Mouse (Mus musculus) heart, embryonic 13.5 days (tissue): ENCODE data around the gene Eps15l1. TPM values are rescaled to one million over a fixed set of nuclear protein-coding genes. Genes with fewer than 3 reads are reported as not detected.

Source experiments
- ATAC-seq: fragments of 200-750 bp; cut with Nextera tagmentation; 2 replicates; pipeline ENCODE4 v1.8.0; 2017; ENCODE audit warnings: moderate TSS enrichment; ENCODE audit not compliant: insufficient number of reproducible peaks, low FRiP score, low TSS enrichment; ENCODE audit errors: extremely low read depth
- H3K27ac ChIP-seq: fragments of 300-500 bp; sonication (generic); replicated peaks from 2 replicates; pipeline ENCODE4 v1.5.1; 2015; ENCODE audit warnings: moderate library complexity, mild to moderate bottlenecking, inconsistent platforms
- H3K27me3 ChIP-seq: fragments of 300-500 bp; sonication (generic); replicated peaks from 2 replicates; pipeline ENCODE4 v1.6.1; 2015; ENCODE audit warnings: mild to moderate bottlenecking, inconsistent platforms
- H3K36me3 ChIP-seq: fragments of 300-500 bp; sonication (generic); 2 replicates; pipeline ENCODE4 v1.6.1; 2015; ENCODE audit warnings: mild to moderate bottlenecking, inconsistent platforms
- H3K4me1 ChIP-seq: fragments of 300-500 bp; sonication (generic); 2 replicates; pipeline ENCODE4 v1.6.1; 2015; ENCODE audit warnings: inconsistent platforms
- H3K4me2 ChIP-seq: fragments of 300-500 bp; sonication (generic); 2 replicates; pipeline ENCODE4 v1.6.1; 2015; ENCODE audit warnings: inconsistent platforms, mild to moderate bottlenecking, moderate library complexity
- H3K4me3 ChIP-seq: fragments of 300-500 bp; sonication (generic); 2 replicates; pipeline ENCODE4 v1.5.1; 2015; ENCODE audit warnings: moderate library complexity, mild to moderate bottlenecking, inconsistent platforms
- H3K9ac ChIP-seq: fragments of 300-500 bp; sonication (generic); 2 replicates; pipeline ENCODE4 v1.6.1; 2015; ENCODE audit warnings: inconsistent platforms, mild to moderate bottlenecking, moderate library complexity
- H3K9me3 ChIP-seq: fragments of 300-500 bp; sonication (generic); 2 replicates; pipeline ENCODE4 v1.6.1; 2016; ENCODE audit warnings: inconsistent platforms
- WGBS: fragments of 180-500 bp; shearing (Covaris S2); methylation state at CpG from one replicate; pipeline ENCODE4 v1.1.7; 2015; ENCODE audit warnings: mixed read lengths; 5-methylcytosine and 5-hydroxymethylcytosine counted together
- polyA plus RNA-seq: library from polyadenylated mRNA; unstranded; fragments of >200 nt; fragmentation: Nextera tagmentation; extraction: Ambion mirVana; gene quantifications from 2 replicates; pipeline ENCODE4 v1.2.1, GENCODE M21; 2015

Gene Eps15l1
- polyA plus RNA-seq, 1 experiment from 2014 or later: 37.4 TPM

DNA sequence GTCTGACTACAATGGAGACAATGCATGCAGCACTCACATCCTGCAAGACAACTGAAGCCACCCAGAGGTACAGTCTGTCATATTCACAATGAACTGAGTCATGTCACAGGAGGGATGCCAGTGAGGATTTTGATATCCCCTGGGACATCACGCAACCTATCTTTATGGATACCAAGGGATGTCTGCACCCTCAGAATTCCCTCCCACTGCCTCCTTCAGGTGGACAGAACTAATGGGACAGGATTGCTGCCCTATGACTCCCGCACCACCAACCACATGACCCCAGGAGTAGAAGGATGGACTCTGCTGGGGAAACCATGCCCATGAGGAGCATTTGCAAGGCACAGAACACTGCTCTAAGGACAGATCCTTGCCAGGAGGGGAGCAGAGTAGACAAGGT is 54.8 kb downstream of the Eps15l1 start:
- WGBS: 93% methylated on average over 2 of the region's 2 CpGs
- peaks cover 7% of the 10 kb centered on the region for H3K4me1 ChIP-seq
- no peaks in the 10 kb centered on the region for H3K27me3 ChIP-seq
- peaks cover 100% of the 10 kb centered on the region for H3K36me3 ChIP-seq
- ATAC-seq: no peak
- H3K4me2 ChIP-seq: no peak overlapping the region
- H3K9ac ChIP-seq: no peak overlapping the region
- no peaks in the 10 kb centered on the region for H3K9me3 ChIP-seq
- H3K27ac ChIP-seq: no peak overlapping the region
- H3K4me3 ChIP-seq: no peak overlapping the region

DNA sequence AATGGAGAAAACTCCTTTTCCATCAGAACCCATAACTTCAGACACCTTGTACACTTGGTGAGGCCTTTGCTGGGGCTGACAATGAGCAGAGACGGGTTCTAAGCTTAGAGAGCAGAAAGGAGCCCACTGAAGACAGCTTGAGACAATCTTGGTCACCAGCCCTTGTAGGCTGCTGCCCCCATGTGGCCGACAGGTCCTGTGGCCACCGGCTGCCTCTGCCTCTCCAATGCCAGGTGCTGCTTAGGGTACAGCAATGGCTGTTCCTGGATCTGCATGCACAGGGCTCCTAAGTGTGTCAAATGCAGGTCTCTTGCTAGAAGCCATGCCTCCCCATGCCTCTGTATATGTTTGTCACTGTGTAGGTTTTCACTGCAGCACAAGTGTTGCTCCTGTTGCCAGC is 55.4 kb downstream of the Eps15l1 start:
- Histone ChIP-seq H3K4me3 (no peak overlapping the region), H3K9me3 (no peaks in the 10 kb centered on the region), H3K27me3 (no peaks in the 10 kb centered on the region), H3K4me2 (no peak overlapping the region), H3K27ac (peak overlapping the region; percentile 28; the same call in 1 of the 2 replicates), H3K36me3 (peaks cover 98% of the 10 kb centered on the region), H3K4me1 (peaks cover 7% of the 10 kb centered on the region), H3K9ac (peak overlapping the region; percentile 14; the same call in 1 of the 2 replicates)
- peak; percentile 7; the same call in 1 of the 2 replicates for ATAC-seq
- WGBS: 22% methylated on average over 3 of the region's 3 CpGs

DNA sequence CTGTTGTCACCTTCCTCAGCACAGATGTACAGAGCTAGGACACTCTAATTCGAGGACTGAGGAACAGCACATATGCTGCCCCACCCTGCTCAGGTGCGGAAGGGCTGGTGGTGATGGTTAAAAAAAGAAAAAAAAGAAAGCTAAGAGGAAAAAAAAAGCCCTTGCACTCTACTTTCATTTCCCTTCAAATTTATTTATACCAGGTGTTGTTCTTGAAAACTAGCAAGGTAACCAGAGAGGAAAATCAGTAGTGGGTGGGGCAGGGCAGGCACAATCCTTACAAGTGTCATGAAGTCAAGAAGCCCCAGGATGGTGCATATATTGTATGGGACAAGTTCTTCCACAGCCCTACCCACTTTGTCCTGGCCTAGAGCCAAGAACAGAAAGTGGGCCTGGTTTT is 56.2 kb downstream of the Eps15l1 start:
- whole genome bisulfite sequencing: 89% methylated on average over 2 of the region's 2 CpGs
- H3K9me3 ChIP-seq: no peaks in the 10 kb centered on the region
- no peak for ATAC-seq
- peaks cover 97% of the 10 kb centered on the region for H3K36me3 ChIP-seq
- H3K9ac ChIP-seq: no peak overlapping the region
- no peaks in the 10 kb centered on the region for H3K27me3 ChIP-seq
- no peak overlapping the region for H3K4me2 ChIP-seq
- peak overlapping the region; percentile 28; the same call in 1 of the 2 replicates for H3K27ac ChIP-seq
- peaks cover 7% of the 10 kb centered on the region for H3K4me1 ChIP-seq
- no peak overlapping the region for H3K4me3 ChIP-seq

DNA sequence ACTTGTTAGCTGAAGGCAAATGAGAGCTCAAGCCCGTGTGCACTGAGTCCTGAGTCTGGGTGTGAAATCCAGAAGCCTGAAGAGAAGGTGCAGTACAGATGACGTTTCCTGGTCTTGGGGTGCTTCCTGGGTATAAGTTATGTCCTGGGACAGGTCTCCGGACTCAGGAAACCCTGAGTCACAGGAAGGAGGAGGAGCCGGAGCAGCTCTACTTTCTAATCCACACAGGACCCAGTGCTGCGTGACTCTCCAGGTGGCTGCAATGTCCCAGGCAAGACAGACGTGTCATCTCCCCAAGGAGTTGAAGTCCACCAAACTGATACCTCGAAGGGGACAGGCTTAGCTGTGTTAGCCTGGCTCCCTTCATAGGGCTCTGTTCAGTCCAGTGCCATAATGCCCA is 57.8 kb downstream of the Eps15l1 start:
- Histone ChIP-seq H3K36me3 (peaks cover 97% of the 10 kb centered on the region), H3K27me3 (no peaks in the 10 kb centered on the region), H3K4me3 (no peak overlapping the region), H3K9ac (no peak overlapping the region), H3K4me2 (no peak overlapping the region), H3K9me3 (no peaks in the 10 kb centered on the region), H3K4me1 (peaks cover 7% of the 10 kb centered on the region), H3K27ac (no peak overlapping the region)
- 78% methylated on average over 7 of the region's 7 CpGs for WGBS
- no peak for ATAC-seq

DNA sequence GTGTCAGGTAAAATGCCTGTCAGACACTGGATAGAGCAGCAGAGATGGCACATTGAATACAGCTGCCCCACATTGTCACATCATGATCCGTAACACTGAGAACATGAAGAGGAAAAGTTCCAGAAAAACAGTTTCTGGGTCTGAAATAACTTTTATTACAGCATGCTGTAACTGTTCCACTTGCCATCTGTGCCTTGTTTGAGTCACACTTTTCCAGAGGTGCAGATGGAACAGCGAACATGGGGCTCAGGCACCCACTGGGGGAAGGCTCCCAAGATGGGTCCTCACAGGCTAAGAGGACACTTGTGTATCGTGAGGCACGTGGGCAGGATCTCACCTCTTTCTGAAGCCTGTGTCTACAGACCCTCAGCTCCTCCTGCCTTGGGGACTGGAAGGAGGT is 58.5 kb downstream of the Eps15l1 start:
- Histone ChIP-seq H3K27me3 (no peaks in the 10 kb centered on the region), H3K4me2 (no peak overlapping the region), H3K4me1 (peaks cover 7% of the 10 kb centered on the region), H3K9me3 (no peaks in the 10 kb centered on the region), H3K27ac (no peak overlapping the region), H3K9ac (no peak overlapping the region), H3K4me3 (no peak overlapping the region), H3K36me3 (peaks cover 97% of the 10 kb centered on the region)
- no peak for ATAC-seq
- 87% methylated on average over 4 of the region's 4 CpGs for WGBS

DNA sequence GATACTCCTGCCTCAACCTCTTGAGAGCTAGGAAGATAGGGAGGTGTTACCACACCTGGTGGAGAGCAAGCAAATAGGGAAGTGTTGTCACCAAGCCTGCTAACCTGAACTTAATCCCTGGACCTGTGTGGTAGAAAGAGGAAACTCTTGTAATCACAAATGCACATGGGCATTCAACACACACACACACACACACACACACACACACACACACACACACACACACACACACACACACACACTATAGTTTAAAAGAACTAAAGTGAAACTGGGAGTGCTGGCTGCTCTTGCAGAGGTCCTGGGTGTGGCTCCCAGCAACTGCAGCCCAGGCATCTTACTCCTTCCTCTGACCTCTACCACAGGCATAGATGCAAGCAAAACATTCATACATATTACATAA is 61.1 kb downstream of the Eps15l1 start:
- no peak for ATAC-seq
- H3K9ac ChIP-seq: no peak overlapping the region
- peaks cover 9% of the 10 kb centered on the region for H3K4me1 ChIP-seq
- H3K4me2 ChIP-seq: no peak overlapping the region
- H3K9me3 ChIP-seq: no peaks in the 10 kb centered on the region
- no peak overlapping the region for H3K4me3 ChIP-seq
- no peaks in the 10 kb centered on the region for H3K27me3 ChIP-seq
- peaks cover 97% of the 10 kb centered on the region for H3K36me3 ChIP-seq
- no peak overlapping the region for H3K27ac ChIP-seq

DNA sequence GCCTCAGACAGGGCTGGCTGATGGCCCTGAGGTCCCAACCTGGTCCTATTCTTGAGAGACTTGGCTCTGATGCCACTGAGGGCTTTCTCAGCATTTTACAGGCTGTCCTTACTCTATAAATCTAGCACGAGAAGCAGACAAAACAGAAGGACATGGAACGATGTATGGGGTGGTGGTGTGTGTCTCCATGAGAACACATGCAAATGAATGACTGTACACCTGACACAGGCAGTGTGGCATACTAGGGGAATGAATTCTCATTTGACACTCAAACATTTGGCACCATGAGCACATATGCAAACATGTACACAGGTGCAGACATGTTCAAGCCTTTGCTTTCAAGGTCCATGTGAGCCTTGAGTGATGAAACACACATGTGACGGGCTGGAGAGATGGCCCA is 64.7 kb downstream of the Eps15l1 start:
- ATAC-seq: no peak
- Histone ChIP-seq H3K4me3 (no peak overlapping the region), H3K36me3 (peaks cover 80% of the 10 kb centered on the region), H3K4me1 (peaks cover 39% of the 10 kb centered on the region), H3K9me3 (no peaks in the 10 kb centered on the region), H3K27ac (no peak overlapping the region), H3K9ac (no peak overlapping the region), H3K27me3 (no peaks in the 10 kb centered on the region), H3K4me2 (no peak overlapping the region)
- 87% methylated on average over 3 of the region's 3 CpGs for WGBS

DNA sequence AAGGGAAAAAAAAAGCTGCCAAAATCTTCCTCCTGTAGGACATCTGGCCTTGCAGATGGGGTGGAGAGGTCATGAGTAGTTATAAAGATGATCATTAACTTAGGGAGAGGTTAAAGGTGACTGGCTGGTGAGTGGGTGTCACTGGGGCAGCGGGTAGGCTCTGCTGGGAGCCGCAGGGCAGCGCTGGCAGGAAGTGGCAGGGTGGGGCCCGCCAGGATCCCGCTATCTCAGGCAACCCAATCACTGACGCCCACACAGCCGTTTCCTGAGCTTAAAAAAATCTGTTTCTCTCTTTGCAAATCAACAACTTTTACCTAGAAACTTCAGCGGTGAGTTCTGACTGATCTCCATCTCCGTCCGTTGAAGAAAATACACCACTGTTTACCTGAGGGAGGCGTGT is 67.0 kb downstream of the Eps15l1 start:
- Histone ChIP-seq H3K9me3 (no peaks in the 10 kb centered on the region), H3K27ac (peak overlapping the region; percentile 66), H3K4me3 (no peak overlapping the region), H3K4me2 (no peak overlapping the region), H3K4me1 (peaks cover 45% of the 10 kb centered on the region), H3K27me3 (no peaks in the 10 kb centered on the region), H3K9ac (0 out of 2 replicates have a peak overlapping the region, but pooled peaks have one; percentile 48), H3K36me3 (peaks cover 69% of the 10 kb centered on the region)
- 46% methylated on average over 11 of the region's 11 CpGs for WGBS
- no peak for ATAC-seq

DNA sequence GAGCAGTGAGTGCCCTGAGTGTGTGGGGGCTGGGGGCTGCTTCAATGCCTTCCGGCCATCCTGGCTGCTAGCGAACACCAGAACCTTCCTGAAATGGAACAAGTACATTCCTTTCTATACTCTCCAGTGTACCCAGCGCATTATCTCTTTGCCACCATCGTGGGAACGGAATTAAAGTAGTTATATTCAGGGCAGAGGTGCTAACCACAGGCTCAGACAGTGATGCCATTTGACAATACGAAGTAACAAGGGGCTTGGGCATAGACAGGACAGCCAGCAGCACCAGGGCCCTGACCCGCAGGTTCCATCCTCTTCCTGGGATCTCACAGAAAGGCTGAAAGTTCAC is 67.6 kb downstream of the Eps15l1 start:
- peak overlapping the region; percentile 48 for H3K9ac ChIP-seq
- 44% methylated on average over 7 of the region's 7 CpGs for WGBS
- H3K27me3 ChIP-seq: no peaks in the 10 kb centered on the region
- H3K36me3 ChIP-seq: peaks cover 65% of the 10 kb centered on the region
- H3K27ac ChIP-seq: peak overlapping the region; percentile 66
- no peak overlapping the region for H3K4me3 ChIP-seq
- H3K4me1 ChIP-seq: peaks cover 50% of the 10 kb centered on the region
- H3K4me2 ChIP-seq: no peak overlapping the region
- no peaks in the 10 kb centered on the region for H3K9me3 ChIP-seq
- ATAC-seq: no peak

DNA sequence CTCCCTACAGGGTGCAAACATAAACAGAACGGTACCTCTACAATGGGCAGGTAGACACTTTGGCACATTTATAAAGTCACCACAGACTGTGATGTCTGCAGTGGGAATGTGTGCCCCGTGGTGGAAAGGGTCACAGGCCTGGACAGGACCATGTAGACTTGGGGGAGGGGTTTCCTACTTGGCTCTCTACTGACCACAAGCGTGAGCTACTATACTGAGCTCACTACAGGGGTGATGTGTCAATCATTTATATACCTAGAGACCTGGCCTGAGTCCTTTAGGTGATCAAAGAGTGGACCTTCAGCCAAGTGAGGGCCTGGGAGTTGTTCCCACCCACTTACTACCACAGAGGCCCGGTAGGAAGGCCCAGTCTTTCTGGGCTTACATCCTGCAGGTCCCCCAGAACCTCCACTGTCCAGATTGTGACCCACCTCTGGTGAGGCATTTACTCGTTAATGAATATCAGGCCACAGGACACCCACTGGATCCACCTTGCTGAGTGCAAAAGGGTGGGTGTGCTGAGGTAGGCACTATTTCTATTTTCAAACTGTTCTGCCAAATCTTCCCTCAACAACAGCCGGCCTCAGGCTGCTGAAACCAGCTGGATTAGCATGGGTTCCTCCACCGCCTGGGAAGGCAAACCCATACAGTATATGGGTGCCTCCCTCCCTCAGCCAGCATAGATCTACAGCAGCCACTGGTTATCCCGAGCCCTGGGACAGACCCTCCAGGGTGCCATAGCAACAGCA is 68.1 kb downstream of the Eps15l1 start:
- Histone ChIP-seq H3K27me3 (no peaks in the 10 kb centered on the region), H3K9ac (peak overlapping the region; percentile 48), H3K9me3 (no peaks in the 10 kb centered on the region), H3K4me2 (no peak overlapping the region), H3K36me3 (peaks cover 65% of the 10 kb centered on the region), H3K4me1 (peaks cover 53% of the 10 kb centered on the region), H3K27ac (peak overlapping the region; percentile 66), H3K4me3 (no peak overlapping the region)
- ATAC-seq: no peak
- 67% methylated on average over 8 of the region's 8 CpGs for WGBS

DNA sequence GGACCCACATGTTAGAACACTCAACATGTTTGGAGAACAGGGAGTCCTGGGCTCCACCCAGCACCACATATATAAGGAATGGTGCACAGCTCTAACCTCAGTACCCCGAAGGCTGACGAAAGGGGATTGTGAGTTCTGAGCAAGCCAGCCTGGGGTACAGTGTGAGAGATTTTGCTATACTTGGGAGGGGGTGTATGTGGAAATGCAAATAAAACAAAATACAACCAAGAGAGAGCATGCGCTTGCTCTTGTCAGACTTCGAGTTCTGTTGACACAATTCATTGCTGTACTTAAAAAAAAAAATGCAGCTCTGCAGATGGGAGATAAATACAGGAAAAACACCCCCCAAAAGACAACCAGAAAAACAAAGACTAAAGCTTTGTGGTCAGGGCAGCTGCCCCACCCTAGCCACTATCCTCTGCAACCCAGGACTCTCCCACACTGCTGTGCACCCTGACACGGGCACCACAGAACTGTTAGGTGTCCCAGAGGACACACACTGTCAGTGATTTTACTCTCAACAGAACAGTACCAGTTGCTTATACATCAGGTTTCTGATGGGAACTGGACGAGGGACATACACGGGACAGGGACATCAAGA is 69.8 kb downstream of the Eps15l1 start:
- H3K9me3 ChIP-seq: no peaks in the 10 kb centered on the region
- H3K27me3 ChIP-seq: no peaks in the 10 kb centered on the region
- H3K4me1 ChIP-seq: peaks cover 53% of the 10 kb centered on the region
- no peak for ATAC-seq
- H3K27ac ChIP-seq: no peak overlapping the region
- H3K4me2 ChIP-seq: no peak overlapping the region
- H3K4me3 ChIP-seq: no peak overlapping the region
- 78% methylated on average over 7 of the region's 7 CpGs for WGBS
- no peak overlapping the region for H3K9ac ChIP-seq
- peaks cover 65% of the 10 kb centered on the region for H3K36me3 ChIP-seq

DNA sequence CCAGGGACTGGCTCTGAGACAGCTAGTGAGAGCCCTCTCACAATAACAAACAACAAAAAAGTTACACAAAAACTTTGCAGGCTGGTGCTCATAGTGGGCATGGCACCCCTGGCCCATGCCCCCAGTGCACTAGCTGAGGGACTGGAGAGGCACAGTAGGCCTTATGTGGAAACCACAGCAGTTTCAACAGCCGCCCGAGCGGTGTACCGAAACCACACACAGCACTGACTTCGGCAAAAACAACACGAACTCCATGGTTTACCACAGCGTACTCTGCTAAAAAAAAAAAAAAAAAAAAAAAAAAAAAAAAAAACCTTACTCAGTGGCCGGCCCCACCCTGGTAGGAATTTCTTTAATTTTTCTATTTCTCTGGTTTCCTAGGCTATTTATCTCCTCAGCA is 70.5 kb downstream of the Eps15l1 start:
- ATAC-seq: no peak
- Histone ChIP-seq H3K4me2 (no peak overlapping the region), H3K27ac (0 out of 2 replicates have a peak overlapping the region, but pooled peaks have one; percentile 41), H3K36me3 (peaks cover 64% of the 10 kb centered on the region), H3K9me3 (no peaks in the 10 kb centered on the region), H3K4me3 (no peak overlapping the region), H3K9ac (no peak overlapping the region), H3K27me3 (no peaks in the 10 kb centered on the region), H3K4me1 (peaks cover 51% of the 10 kb centered on the region)
- WGBS: 83% methylated on average over 8 of the region's 8 CpGs
